Mouse (Mus musculus) bone marrow, adult 2 months (tissue): ENCODE data around the gene Uchl5.

Experiments
- CTCF ChIP-seq: fragments of 200-500 bp; IDR thresholded peaks from 2 replicates; pipeline ENCODE4 v1.5.1; 2011; ENCODE audit warnings: low read length, control low read depth; ENCODE audit not compliant: control insufficient read depth, insufficient read depth
- POLR2A ChIP-seq: fragments of 200-500 bp; IDR thresholded peaks from 2 replicates; pipeline ENCODE4 v1.6.1; 2011; ENCODE audit warnings: low read depth, mild to moderate bottlenecking, control low read depth, low read length, borderline replicate concordance; ENCODE audit not compliant: control insufficient read depth

GRCm38 (mm10) chr1:143837681-143838080 lies 60.6 kb downstream of the Uchl5 start:
- TF ChIP-seq CTCF (no peak), POLR2A (no peak)
